Mouse (Mus musculus): ENCODE measurements around the gene Scel. TPM values are rescaled to one million over a fixed set of nuclear protein-coding genes. Genes with fewer than 3 reads are reported as not detected.
A peak's percentile ranks its signal among the peaks of the same experiment; 100 is the strongest.

Gene Scel
- total RNA-seq, 2 experiments from 2014 or later: 0.95 to 1.1 TPM

- no peak overlapping the region for H3K27ac ChIP-seq
- no peak overlapping the region for H3K4me3 ChIP-seq
- no peak for TF ChIP-seq CTCF (IDR thresholded peaks at IDR 0.05)
- intact Hi-C loops (cut with DNase I): no loop called here
- DNase-seq (ENCODE audit: extremely low spot score in 1 of 2, low spot score in 2 of 2): no peak
Observed at GRCm38 (mm10) chr14:103526286-103526685, 13.1 kb downstream of the Scel start.

GRCm38 (mm10) chr14:103529733-103530367, 16.7 kb downstream of the Scel start:
- DNase-seq (ENCODE audit: extremely low spot score in 1 of 2, low spot score in 2 of 2): no peak
- intact Hi-C loops (cut with DNase I): loop anchor here (5.0 to 10.0 kb wide), 2 partner anchors 58 to 175 kb away; no protein-coding TSS in a partner anchor
- TF ChIP-seq CTCF (IDR thresholded peaks at IDR 0.05): no peak

GRCm38 (mm10) chr14:103531722-103532341, 18.7 kb downstream of the Scel start:
- peak; percentile 11; the same call in 1 of the 2 replicates for TF ChIP-seq CTCF (IDR thresholded peaks at IDR 0.05)
- Histone ChIP-seq H3K4me3 (no peak overlapping the region), H3K27ac (no peak overlapping the region)
- DNase-seq (ENCODE audit: extremely low spot score in 1 of 2, low spot score in 2 of 2): no peak
- intact Hi-C loops (cut with DNase I): loop anchor here (5.0 to 10.0 kb wide), 2 partner anchors 60 to 177 kb away; no protein-coding TSS in a partner anchor

More at GRCm38 (mm10) chr14:103529733-103530367, 16.7 kb downstream of the Scel start:
- Histone ChIP-seq H3K27ac (no peak overlapping the region), H3K4me3 (no peak overlapping the region)

- no peak overlapping the region for H3K27ac ChIP-seq
- DNase-seq (ENCODE audit: extremely low spot score in 1 of 2, low spot score in 2 of 2): no peak
- no peak for TF ChIP-seq CTCF (IDR thresholded peaks at IDR 0.05)
- intact Hi-C loops (cut with DNase I): loop anchor here (2.0 to 10.0 kb wide), 3 partner anchors 181 to 523 kb away; no protein-coding TSS in a partner anchor
- no peak overlapping the region for H3K4me3 ChIP-seq
Observed at GRCm38 (mm10) chr14:103535511-103536024, 22.4 kb downstream of the Scel start.

- no peak for TF ChIP-seq CTCF (IDR thresholded peaks at IDR 0.05)
- Histone ChIP-seq H3K27ac (no peak overlapping the region), H3K4me3 (no peak overlapping the region)
- no peak for DNase-seq (ENCODE audit: extremely low spot score in 1 of 2, low spot score in 2 of 2)
- intact Hi-C loops (cut with DNase I): loop anchor here (2.0 to 10.0 kb wide), 3 partner anchors 182 to 524 kb away; no protein-coding TSS in a partner anchor
Observed at GRCm38 (mm10) chr14:103536334-103536733, 23.2 kb downstream of the Scel start.

GRCm38 (mm10) chr14:103537355-103538056, 24.4 kb downstream of the Scel start:
- H3K4me3 ChIP-seq: no peak overlapping the region
- intact Hi-C loops (cut with DNase I): loop anchor here (2.0 to 10.0 kb wide), 3 partner anchors 183 to 525 kb away; no protein-coding TSS in a partner anchor
- DNase-seq (ENCODE audit: extremely low spot score in 1 of 2, low spot score in 2 of 2): peak; percentile 39 to 53
- TF ChIP-seq CTCF (IDR thresholded peaks at IDR 0.05): peak; percentile 83
- H3K27ac ChIP-seq: no peak overlapping the region

GRCm38 (mm10) chr14:103539796-103540195, 26.7 kb downstream of the Scel start:
- Histone ChIP-seq H3K4me3 (no peak overlapping the region), H3K27ac (no peak overlapping the region)
- DNase-seq (ENCODE audit: extremely low spot score in 1 of 2, low spot score in 2 of 2): no peak
- no peak; the same call in 1 of the 2 replicates for TF ChIP-seq CTCF (IDR thresholded peaks at IDR 0.05)
- intact Hi-C loops (cut with DNase I): loop anchor here (5.0 to 10.0 kb wide), 2 partner anchors 185 to 472 kb away; no protein-coding TSS in a partner anchor

- no peak overlapping the region for H3K27ac ChIP-seq
- TF ChIP-seq CTCF (IDR thresholded peaks at IDR 0.05): no peak
- H3K4me3 ChIP-seq: no peak overlapping the region
- DNase-seq (ENCODE audit: extremely low spot score in 1 of 2, low spot score in 2 of 2): no peak
- intact Hi-C loops (cut with DNase I): no loop called here
Observed at GRCm38 (mm10) chr14:103541679-103542078, 28.5 kb downstream of the Scel start.

- intact Hi-C loops (cut with DNase I): no loop called here
- no peak for TF ChIP-seq CTCF (IDR thresholded peaks at IDR 0.05)
Observed at GRCm38 (mm10) chr14:103543304-103544079, 30.4 kb downstream of the Scel start.

GRCm38 (mm10) chr14:103545734-103546133, 32.6 kb downstream of the Scel start:
- no peak overlapping the region for H3K27ac ChIP-seq
- intact Hi-C loops (cut with DNase I): loop anchor here (5.0 kb wide), 1 partner anchor 482 kb away; no protein-coding TSS in a partner anchor
- no peak for TF ChIP-seq CTCF (IDR thresholded peaks at IDR 0.05)
- peak overlapping the region; percentile 4; the same call in 1 of the 2 replicates for H3K4me3 ChIP-seq
- no peak for DNase-seq (ENCODE audit: extremely low spot score in 1 of 2, low spot score in 2 of 2)

More at GRCm38 (mm10) chr14:103543304-103544079, 30.4 kb downstream of the Scel start:
- Histone ChIP-seq H3K27ac (no peak overlapping the region), H3K4me3 (no peak overlapping the region)
- DNase-seq (ENCODE audit: extremely low spot score in 1 of 2, low spot score in 2 of 2): no peak

- Histone ChIP-seq H3K4me3 (peak overlapping the region; percentile 4), H3K27ac (no peak overlapping the region)
- no peak for TF ChIP-seq CTCF (IDR thresholded peaks at IDR 0.05)
- DNase-seq (ENCODE audit: extremely low spot score in 1 of 2, low spot score in 2 of 2): no peak
- intact Hi-C loops (cut with DNase I): loop anchor here (5.0 kb wide), 1 partner anchor 481 kb away; no protein-coding TSS in a partner anchor
Observed at GRCm38 (mm10) chr14:103546246-103546645, 33.1 kb downstream of the Scel start.
